ENCODE assay signal across 15 mouse cellular contexts in the genomic region with DNA sequence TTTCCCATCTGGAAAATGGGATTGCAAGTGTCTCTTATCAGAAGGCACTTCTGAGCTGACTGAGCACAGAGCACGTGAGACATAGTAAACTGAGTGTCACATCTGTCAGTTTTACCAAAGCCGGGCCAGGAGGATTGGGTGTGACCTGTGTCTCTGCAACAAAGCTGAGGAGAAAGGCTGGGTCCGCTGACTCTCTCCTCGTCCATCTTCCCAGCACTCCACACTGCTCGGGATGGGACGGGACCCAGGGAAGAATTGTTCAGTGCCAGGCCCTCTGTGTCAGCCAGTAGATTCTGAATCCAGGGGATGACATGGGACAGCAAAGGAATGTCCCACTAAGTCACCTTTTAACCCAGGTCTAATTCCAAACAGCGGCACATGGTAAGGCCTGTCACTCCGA.
"Had no signal": no experiment of that assay in that cellular context is flagged by ENCODE, and none has a peak within 500 bp of the region (broad histone marks: within the 10 kb centered on the region; RNA-seq: fewer than 3 reads in every experiment).

No protein-coding gene starts in this region.

- H3K27me3 ChIP-seq: liver, embryonic 15.5 days; neural tube, embryonic 15.5 days had no signal

- H3K4me3 ChIP-seq: liver, embryonic 15.5 days; midbrain, embryonic 10.5 days; myocyte; neural tube, embryonic 15.5 days had no signal

- H3K36me3 ChIP-seq: liver, embryonic 15.5 days; midbrain, embryonic 10.5 days; neural tube, embryonic 15.5 days had no signal

- H3K9ac ChIP-seq: liver, embryonic 15.5 days; neural tube, embryonic 15.5 days had no signal

- H3K9me3 ChIP-seq: liver, embryonic 15.5 days; midbrain, embryonic 10.5 days; neural tube, embryonic 15.5 days had no signal

- H3K27ac ChIP-seq: kidney, postnatal 0 days; liver, embryonic 15.5 days; neural tube, embryonic 15.5 days had no signal

- DNase-seq: kidney, adult 11 months; kidney, adult 9 months; kidney, postnatal 36 days; left cerebral cortex, postnatal 4 days; midbrain, embryonic 14.5 days; right cerebral cortex, postnatal 4 days; spleen, adult 18-20 months; thymus, adult 18-20 months; thymus, postnatal 14 days had no signal

- H3K4me1 ChIP-seq: liver, embryonic 15.5 days; neural tube, embryonic 15.5 days had no signal

- H3K4me2 ChIP-seq: liver, embryonic 11.5 days; liver, embryonic 15.5 days; neural tube, embryonic 15.5 days had no signal
